Mouse (Mus musculus): ENCODE results near the gene Mark1. TPM values are rescaled to one million over a fixed set of nuclear protein-coding genes. Genes with fewer than 3 reads are reported as not detected.

The Mark1 gene
- total and polyA plus RNA-seq, 3 experiments = 0.16 TPM; not detected in 2

- Histone ChIP-seq H3K9me3 (replicated peaks) (no peaks in the 10 kb centered on the region), H3K4me1 (ENCODE audit: insufficient read depth, low read depth, low read length) (peaks cover 9% of the 10 kb centered on the region), H3K27me3 (ENCODE audit: insufficient read depth, low read length) (peaks cover 4% of the 10 kb centered on the region; the same call in 1 of the 2 replicates), H3K36me3 (replicated peaks) (no peaks in the 10 kb centered on the region), H3K4me3 (ENCODE audit: low read depth, low read length) (no peak overlapping the region)
- DNase-seq (ENCODE audit: low spot score) = no peak
- TF ChIP-seq CTCF (IDR thresholded peaks at IDR 0.05; ENCODE audit: low read depth, low read length) (no peak), POLR2AphosphoS5 (IDR thresholded peaks at IDR 0.05; ENCODE audit: insufficient replicate concordance, low read depth, low read length) (no peak), TAL1 (conservative IDR thresholded peaks at IDR 0.05; ENCODE audit: low read depth, low read length) (no peak), GATA1 (IDR thresholded peaks at IDR 0.05; ENCODE audit: borderline replicate concordance, low read length) (no peak), GATA2 (IDR thresholded peaks at IDR 0.05; ENCODE audit: borderline replicate concordance, low read depth, low read length) (no peak)
- no peak for ATAC-seq (ENCODE audit: extremely low read depth, insufficient number of reproducible peaks, low FRiP score, poor library complexity, severe bottlenecking)
Observed at GRCm38 (mm10) chr1:184858253-184858652, 141.1 kb downstream of the Mark1 start.

GRCm38 (mm10) chr1:184857216-184857615 lies 142.2 kb downstream of the Mark1 start:
- no peak for ATAC-seq (ENCODE audit: extremely low read depth, insufficient number of reproducible peaks, low FRiP score, poor library complexity, severe bottlenecking)
- H3K4me3 ChIP-seq (ENCODE audit: low read depth, low read length) = no peak overlapping the region
- H3K36me3 ChIP-seq (replicated peaks) = no peaks in the 10 kb centered on the region
- TF ChIP-seq CTCF (IDR thresholded peaks at IDR 0.05; ENCODE audit: low read depth, low read length) = no peak
- TF ChIP-seq GATA2 (IDR thresholded peaks at IDR 0.05; ENCODE audit: borderline replicate concordance, low read depth, low read length) = no peak
- TF ChIP-seq POLR2AphosphoS5 (IDR thresholded peaks at IDR 0.05; ENCODE audit: insufficient replicate concordance, low read depth, low read length) = no peak
- TF ChIP-seq GATA1 (IDR thresholded peaks at IDR 0.05; ENCODE audit: borderline replicate concordance, low read length) = no peak
- no peaks in the 10 kb centered on the region for H3K9me3 ChIP-seq (replicated peaks)
- H3K4me1 ChIP-seq (ENCODE audit: insufficient read depth, low read depth, low read length) = peaks cover 13% of the 10 kb centered on the region
- DNase-seq (ENCODE audit: low spot score) = no peak
- H3K27me3 ChIP-seq (ENCODE audit: insufficient read depth, low read length) = peaks cover 5% of the 10 kb centered on the region

DNA sequence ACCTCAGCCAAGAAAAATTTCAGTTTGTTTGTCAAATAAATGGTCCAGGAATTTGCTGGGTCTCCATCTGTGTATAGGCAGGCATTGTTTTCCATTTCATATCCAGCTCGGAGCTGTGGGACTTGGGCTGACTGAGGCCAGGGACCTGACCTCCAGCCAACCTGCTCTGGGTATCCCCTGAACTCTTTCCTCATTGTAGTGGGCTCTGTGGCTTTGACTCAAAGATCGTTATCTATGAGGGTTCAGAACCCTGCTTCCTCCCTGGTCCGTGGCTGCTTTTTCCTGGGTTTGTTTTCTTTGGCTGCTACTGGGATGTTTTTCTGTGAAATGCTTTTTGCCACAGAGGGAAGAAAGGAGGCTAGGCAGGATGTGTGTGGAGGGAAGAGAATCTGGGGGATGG lies 145.4 kb downstream of the Mark1 start:
- Histone ChIP-seq H3K27me3 (ENCODE audit: insufficient read depth, low read length) (peaks cover 13% of the 10 kb centered on the region), H3K4me3 (ENCODE audit: low read depth, low read length) (no peak overlapping the region), H3K9me3 (replicated peaks) (no peaks in the 10 kb centered on the region), H3K36me3 (replicated peaks) (no peaks in the 10 kb centered on the region), H3K4me1 (ENCODE audit: insufficient read depth, low read depth, low read length) (peaks cover 15% of the 10 kb centered on the region)
- TF ChIP-seq CTCF (IDR thresholded peaks at IDR 0.05; ENCODE audit: low read depth, low read length) = no peak
- TF ChIP-seq GATA1 (IDR thresholded peaks at IDR 0.05; ENCODE audit: borderline replicate concordance, low read length) = no peak
- no peak for TF ChIP-seq TAL1 (conservative IDR thresholded peaks at IDR 0.05; ENCODE audit: low read depth, low read length)
- no peak for TF ChIP-seq GATA2 (IDR thresholded peaks at IDR 0.05; ENCODE audit: borderline replicate concordance, low read depth, low read length)
- TF ChIP-seq POLR2AphosphoS5 (IDR thresholded peaks at IDR 0.05; ENCODE audit: insufficient replicate concordance, low read depth, low read length) = no peak
- ATAC-seq (ENCODE audit: extremely low read depth, insufficient number of reproducible peaks, low FRiP score, poor library complexity, severe bottlenecking) (no peak), DNase-seq (ENCODE audit: low spot score) (no peak)

DNA sequence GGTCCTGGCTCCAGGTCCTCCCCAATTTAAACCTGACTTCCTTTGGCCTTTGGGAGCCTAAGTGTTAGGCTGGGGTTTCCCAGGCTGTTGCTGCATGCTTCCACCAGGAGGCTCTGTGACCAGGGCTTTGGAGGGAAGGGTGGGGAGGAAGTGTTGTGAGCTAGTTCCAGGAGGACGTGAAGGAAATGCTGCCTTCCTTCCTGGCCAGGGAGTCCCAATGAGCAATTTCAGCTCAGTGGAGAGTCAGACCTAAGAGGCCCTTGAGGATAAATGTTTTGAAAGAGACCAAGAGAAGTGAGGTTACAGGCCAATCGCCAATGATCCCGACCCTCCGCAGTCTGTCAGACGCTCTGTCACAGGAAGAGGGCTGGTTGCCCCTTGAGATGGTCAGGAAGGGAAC lies 146.0 kb downstream of the Mark1 start:
- TF ChIP-seq GATA2 (IDR thresholded peaks at IDR 0.05; ENCODE audit: borderline replicate concordance, low read depth, low read length) (no peak), CTCF (IDR thresholded peaks at IDR 0.05; ENCODE audit: low read depth, low read length) (no peak), POLR2AphosphoS5 (IDR thresholded peaks at IDR 0.05; ENCODE audit: insufficient replicate concordance, low read depth, low read length) (no peak), TAL1 (conservative IDR thresholded peaks at IDR 0.05; ENCODE audit: low read depth, low read length) (no peak)
- H3K36me3 ChIP-seq (replicated peaks) = no peaks in the 10 kb centered on the region
- DNase-seq (ENCODE audit: low spot score) = peak; percentile 34

DNA sequence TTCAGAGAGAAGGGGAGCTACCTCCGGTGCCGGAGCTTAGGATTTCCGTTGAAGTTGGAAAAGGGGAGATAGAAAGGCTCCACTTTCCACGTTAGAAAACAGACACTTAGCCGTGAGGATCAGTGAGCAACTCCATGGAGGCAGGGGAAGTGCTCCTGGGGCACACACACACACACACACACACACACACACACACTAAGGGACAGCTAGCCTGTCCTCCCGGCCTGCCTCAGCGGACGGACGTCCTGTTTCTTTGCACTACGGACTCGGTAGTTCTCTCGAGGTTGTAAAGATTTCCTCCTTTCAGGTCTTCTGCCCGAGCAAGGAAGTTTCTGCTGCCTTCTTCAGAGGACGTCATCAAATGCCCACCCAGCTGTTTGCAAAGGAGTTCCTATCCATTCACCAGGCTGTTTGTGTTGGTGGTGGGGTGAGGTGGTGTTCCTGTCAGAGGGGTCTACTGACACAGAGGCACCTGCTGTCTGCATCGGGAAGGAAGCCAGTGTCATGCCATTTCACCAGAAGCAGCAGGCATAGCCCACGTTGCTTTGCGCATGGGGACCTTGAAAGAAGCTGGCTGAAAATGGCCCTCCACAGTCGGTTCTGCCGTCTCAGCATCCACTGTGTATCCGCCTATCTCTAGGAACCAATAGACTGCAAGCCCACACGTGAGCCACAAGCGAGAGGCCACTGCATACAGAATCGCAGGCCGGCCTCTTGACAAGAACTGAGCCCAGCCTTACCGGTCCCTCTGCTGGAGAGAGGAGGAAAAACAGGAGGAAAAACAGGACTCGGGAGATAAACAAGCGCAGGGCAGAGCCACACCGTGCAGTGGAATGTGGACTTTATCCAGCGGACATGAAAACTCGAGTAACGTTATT lies 147.4 kb downstream of the Mark1 start:
- no peak overlapping the region for H3K4me3 ChIP-seq (ENCODE audit: low read depth, low read length)

More for the DNA sequence above, 146.0 kb downstream of the Mark1 start:
- ATAC-seq (ENCODE audit: extremely low read depth, insufficient number of reproducible peaks, low FRiP score, poor library complexity, severe bottlenecking) = peak; percentile 72; the same call in 1 of the 2 replicates
- Histone ChIP-seq H3K27me3 (ENCODE audit: insufficient read depth, low read length) (peaks cover 13% of the 10 kb centered on the region), H3K9me3 (replicated peaks) (no peaks in the 10 kb centered on the region), H3K4me3 (ENCODE audit: low read depth, low read length) (no peak overlapping the region), H3K4me1 (ENCODE audit: insufficient read depth, low read depth, low read length) (peaks cover 15% of the 10 kb centered on the region)

GRCm38 (mm10) chr1:184851166-184851565 lies 148.2 kb downstream of the Mark1 start:
- H3K27me3 ChIP-seq (ENCODE audit: insufficient read depth, low read length) = peaks cover 11% of the 10 kb centered on the region
- no peaks in the 10 kb centered on the region for H3K36me3 ChIP-seq (replicated peaks)
- DNase-seq (ENCODE audit: low spot score) = no peak
- ATAC-seq (ENCODE audit: extremely low read depth, insufficient number of reproducible peaks, low FRiP score, poor library complexity, severe bottlenecking) = no peak
- no peaks in the 10 kb centered on the region for H3K9me3 ChIP-seq (replicated peaks)
- H3K4me3 ChIP-seq (ENCODE audit: low read depth, low read length) = no peak overlapping the region
- TF ChIP-seq POLR2AphosphoS5 (IDR thresholded peaks at IDR 0.05; ENCODE audit: insufficient replicate concordance, low read depth, low read length) = no peak
- no peak for TF ChIP-seq TAL1 (conservative IDR thresholded peaks at IDR 0.05; ENCODE audit: low read depth, low read length)
- no peak for TF ChIP-seq GATA2 (IDR thresholded peaks at IDR 0.05; ENCODE audit: borderline replicate concordance, low read depth, low read length)
- no peak for TF ChIP-seq CTCF (IDR thresholded peaks at IDR 0.05; ENCODE audit: low read depth, low read length)
- no peak for TF ChIP-seq GATA1 (IDR thresholded peaks at IDR 0.05; ENCODE audit: borderline replicate concordance, low read length)
- H3K4me1 ChIP-seq (ENCODE audit: insufficient read depth, low read depth, low read length) = peaks cover 24% of the 10 kb centered on the region

More for the DNA sequence above, 147.4 kb downstream of the Mark1 start:
- TF ChIP-seq POLR2AphosphoS5 (IDR thresholded peaks at IDR 0.05; ENCODE audit: insufficient replicate concordance, low read depth, low read length) (no peak), CTCF (IDR thresholded peaks at IDR 0.05; ENCODE audit: low read depth, low read length) (no peak), GATA2 (IDR thresholded peaks at IDR 0.05; ENCODE audit: borderline replicate concordance, low read depth, low read length) (no peak), TAL1 (conservative IDR thresholded peaks at IDR 0.05; ENCODE audit: low read depth, low read length) (no peak), GATA1 (IDR thresholded peaks at IDR 0.05; ENCODE audit: borderline replicate concordance, low read length) (no peak)
- H3K27me3 ChIP-seq (ENCODE audit: insufficient read depth, low read length) = peaks cover 11% of the 10 kb centered on the region
- no peaks in the 10 kb centered on the region for H3K9me3 ChIP-seq (replicated peaks)
- H3K4me1 ChIP-seq (ENCODE audit: insufficient read depth, low read depth, low read length) = peaks cover 16% of the 10 kb centered on the region
- peak; percentile 26 for DNase-seq (ENCODE audit: low spot score)
- ATAC-seq (ENCODE audit: extremely low read depth, insufficient number of reproducible peaks, low FRiP score, poor library complexity, severe bottlenecking) = peak; percentile 71; the same call in 1 of the 2 replicates
- no peaks in the 10 kb centered on the region for H3K36me3 ChIP-seq (replicated peaks)

Data from G1E (cell line).